Mouse (Mus musculus) intestine, postnatal 0 days (tissue): ENCODE measurements around the gene Gorab. TPM values are rescaled to one million over a fixed set of nuclear protein-coding genes. Genes with fewer than 3 reads are reported as not detected.

ENCODE experiments used
- ATAC-seq: fragments of 200-750 bp; cut with Nextera tagmentation; 2 replicates; pipeline ENCODE4 v1.8.0; 2017; ENCODE audit warnings: mild to moderate bottlenecking, moderate TSS enrichment, moderate library complexity
- H3K27ac ChIP-seq: fragments of 300-500 bp; sonication (generic); 2 replicates; pipeline ENCODE4 v1.5.1; 2014; ENCODE audit warnings: mild to moderate bottlenecking, low read depth, low read length, moderate library complexity
- H3K27me3 ChIP-seq: fragments of 300-500 bp; sonication (generic); replicated peaks from 2 replicates; pipeline ENCODE4 v1.6.1; 2014; ENCODE audit warnings: low read length, mixed read lengths; ENCODE audit not compliant: control insufficient read depth, insufficient read depth
- H3K36me3 ChIP-seq: fragments of 300-500 bp; sonication (generic); 2 replicates; pipeline ENCODE4 v1.6.1; 2014; ENCODE audit warnings: mild to moderate bottlenecking, moderate library complexity; ENCODE audit not compliant: control insufficient read depth, insufficient read depth
- H3K4me1 ChIP-seq: fragments of 300-500 bp; sonication (generic); replicated peaks from 2 replicates; pipeline ENCODE4 v1.6.1; 2014; ENCODE audit warnings: antibody characterized with exemption, low read length, mixed read lengths; ENCODE audit not compliant: control insufficient read depth, insufficient read depth
- H3K4me2 ChIP-seq: fragments of 300-500 bp; sonication (generic); replicated peaks from 2 replicates; pipeline ENCODE4 v1.6.1; 2014; ENCODE audit warnings: low read depth, mild to moderate bottlenecking, moderate library complexity
- H3K4me3 ChIP-seq: fragments of 300-500 bp; sonication (generic); 2 replicates; pipeline ENCODE4 v1.5.1; 2014; ENCODE audit warnings: low read depth, low read length
- H3K9ac ChIP-seq: fragments of 300-500 bp; sonication (generic); 2 replicates; pipeline ENCODE4 v1.6.1; 2014; ENCODE audit warnings: mild to moderate bottlenecking, low read depth, low read length
- H3K9me3 ChIP-seq: fragments of 300-500 bp; sonication (generic); 2 replicates; pipeline ENCODE4 v1.6.1; 2016; ENCODE audit warnings: mixed run types; ENCODE audit not compliant: control insufficient read depth
- CTCF ChIP-seq: sonication (generic); IDR thresholded peaks from 2 replicates; pipeline ENCODE4 v1.5.1; 2016; ENCODE audit warnings: low read depth, mild to moderate bottlenecking, control low read depth, antibody characterized with exemption, moderate library complexity
- WGBS: fragments of 180-500 bp; shearing (Covaris S2); extraction: QIAGEN DNeasy Blood & Tissue Kit; methylation state at CpG from one replicate; pipeline ENCODE4 v1.1.7; 2014; 5-methylcytosine and 5-hydroxymethylcytosine counted together
- polyA plus RNA-seq: library from polyadenylated mRNA; unstranded; fragments of >200 nt; fragmentation: Nextera tagmentation; extraction: Ambion mirVana; gene quantifications from 2 replicates; pipeline ENCODE4 v1.2.1, GENCODE M21; 2015

Gene Gorab
- polyA plus RNA-seq, 1 experiment from 2014 or later: 13.2 TPM

GRCm38 (mm10) chr1:163350988-163351387 is 52.5 kb downstream of the Gorab start:
- Histone ChIP-seq H3K27me3 (no peaks in the 10 kb centered on the region), H3K9me3 (no peaks in the 10 kb centered on the region), H3K4me2 (no peak overlapping the region), H3K4me1 (no peaks in the 10 kb centered on the region), H3K4me3 (no peak overlapping the region), H3K36me3 (no peaks in the 10 kb centered on the region), H3K9ac (no peak overlapping the region), H3K27ac (no peak overlapping the region)
- TF ChIP-seq CTCF: no peak
- 80% methylated on average over 3 of the region's 3 CpGs for WGBS
- ATAC-seq: no peak

GRCm38 (mm10) chr1:163345541-163345940 is 57.9 kb downstream of the Gorab start:
- TF ChIP-seq CTCF: no peak
- Histone ChIP-seq H3K36me3 (no peaks in the 10 kb centered on the region), H3K27me3 (no peaks in the 10 kb centered on the region), H3K4me3 (no peak overlapping the region), H3K9ac (no peak overlapping the region), H3K4me2 (no peak overlapping the region), H3K4me1 (no peaks in the 10 kb centered on the region), H3K9me3 (no peaks in the 10 kb centered on the region), H3K27ac (no peak overlapping the region)
- 78% methylated on average over 5 of the region's 5 CpGs for WGBS
- ATAC-seq: no peak

DNA sequence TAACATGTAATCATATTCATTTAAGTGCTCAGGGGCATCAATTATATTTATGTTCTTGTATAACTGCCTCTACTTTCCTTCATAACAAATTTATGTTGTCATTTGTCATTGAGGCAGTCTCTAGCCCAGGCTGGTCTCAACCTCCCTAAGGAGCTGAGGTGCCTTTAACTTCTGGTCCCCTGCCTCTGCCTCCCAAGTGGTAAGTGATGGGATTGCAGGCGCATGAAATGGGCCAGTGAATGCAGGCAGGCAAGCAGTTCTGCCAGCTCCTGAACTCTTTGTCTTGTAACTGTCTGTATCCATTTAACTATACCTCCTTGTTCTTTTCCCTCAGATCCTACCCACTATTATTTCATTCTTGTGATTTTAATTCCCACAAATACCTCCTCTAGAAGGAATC is 58.5 kb downstream of the Gorab start:
- no peaks in the 10 kb centered on the region for H3K36me3 ChIP-seq
- no peak overlapping the region for H3K4me3 ChIP-seq
- H3K27me3 ChIP-seq: no peaks in the 10 kb centered on the region
- no peaks in the 10 kb centered on the region for H3K4me1 ChIP-seq
- H3K9ac ChIP-seq: no peak overlapping the region
- H3K9me3 ChIP-seq: no peaks in the 10 kb centered on the region
- TF ChIP-seq CTCF: peak; percentile 60
- WGBS: 13% methylated on average over 1 of the region's 1 CpGs
- no peak overlapping the region for H3K4me2 ChIP-seq
- no peak for ATAC-seq
- H3K27ac ChIP-seq: no peak overlapping the region

GRCm38 (mm10) chr1:163339219-163339561 is 64.3 kb downstream of the Gorab start:
- Histone ChIP-seq H3K27ac (no peak overlapping the region), H3K4me2 (no peak overlapping the region), H3K4me3 (no peak overlapping the region), H3K4me1 (no peaks in the 10 kb centered on the region), H3K27me3 (no peaks in the 10 kb centered on the region), H3K9ac (no peak overlapping the region), H3K9me3 (no peaks in the 10 kb centered on the region), H3K36me3 (no peaks in the 10 kb centered on the region)
- ATAC-seq: no peak
- TF ChIP-seq CTCF: no peak
- 39% methylated on average over 3 of the region's 3 CpGs for WGBS

DNA sequence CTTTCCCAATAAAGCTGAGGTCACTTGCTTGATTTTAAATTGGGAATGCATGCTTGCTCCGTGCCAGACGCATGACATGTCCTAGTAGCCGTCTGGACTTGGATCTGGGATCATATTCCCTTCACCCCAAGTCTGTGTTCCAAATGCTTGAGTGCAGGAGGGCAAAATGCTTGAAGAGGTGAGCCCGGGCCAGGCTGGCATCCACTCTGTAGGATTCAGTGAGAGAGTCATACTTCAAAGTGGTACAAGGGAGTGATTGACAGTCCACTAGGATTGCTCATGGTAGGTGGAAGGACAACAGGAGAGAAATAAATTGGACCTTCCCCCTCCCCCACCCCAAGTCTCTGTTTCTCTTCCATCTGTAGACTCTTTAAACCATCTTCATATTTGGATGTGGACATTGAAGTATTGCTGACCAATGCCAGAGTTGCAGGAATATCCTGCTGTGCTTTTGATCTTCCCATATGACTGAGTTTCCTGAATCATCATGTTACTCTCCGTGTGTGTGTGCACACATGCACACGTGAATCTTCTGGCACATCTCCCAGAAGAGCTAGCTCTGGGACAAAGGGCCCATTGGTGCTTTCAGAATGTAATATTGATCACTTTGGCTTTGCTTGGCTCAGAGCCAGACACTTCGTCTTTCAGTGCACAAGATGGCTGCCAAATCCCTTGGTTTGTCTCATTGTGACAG is 64.8 kb downstream of the Gorab start:
- ATAC-seq: no peak; the same call in 1 of the 2 replicates
- no peaks in the 10 kb centered on the region for H3K27me3 ChIP-seq
- no peaks in the 10 kb centered on the region for H3K9me3 ChIP-seq
- WGBS: 66% methylated on average over 7 of the region's 7 CpGs
- H3K4me3 ChIP-seq: no peak overlapping the region
- H3K36me3 ChIP-seq: no peaks in the 10 kb centered on the region
- no peak for TF ChIP-seq CTCF
- no peak overlapping the region for H3K9ac ChIP-seq
- H3K27ac ChIP-seq: no peak overlapping the region
- H3K4me2 ChIP-seq: no peak overlapping the region
- H3K4me1 ChIP-seq: no peaks in the 10 kb centered on the region

- WGBS: 80% methylated on average over 2 of the region's 2 CpGs
- Histone ChIP-seq H3K27ac (no peak overlapping the region), H3K4me1 (no peaks in the 10 kb centered on the region), H3K9ac (no peak overlapping the region), H3K9me3 (no peaks in the 10 kb centered on the region), H3K4me3 (no peak overlapping the region), H3K36me3 (no peaks in the 10 kb centered on the region), H3K4me2 (no peak overlapping the region), H3K27me3 (no peaks in the 10 kb centered on the region)
- no peak for TF ChIP-seq CTCF
- ATAC-seq: no peak
Observed at GRCm38 (mm10) chr1:163337821-163338220, 65.6 kb downstream of the Gorab start.

Other genes starting within 250 kb of the Gorab start
- 14.9 and 16.9 TPM in 2 replicates for gene Prrx1, start 90.0 kb downstream of the Gorab start, polyA plus RNA-seq